Mouse (Mus musculus) limb, embryonic 13.5 days (tissue): ENCODE measurements around the gene Gse1. TPM values are rescaled to one million over a fixed set of nuclear protein-coding genes. Genes with fewer than 3 reads are reported as not detected.
"Not testable (repeated sequence)": the region's sequence is repeated elsewhere in the genome, so short reads cannot be mapped to it uniquely, and the experiment has no call there.

ENCODE experiments used
- ATAC-seq: fragments of 200-750 bp; cut with Nextera tagmentation; 2 replicates; pipeline ENCODE4 v1.8.0; 2017; ENCODE audit warnings: low read depth, moderate number of reproducible peaks, moderate TSS enrichment; ENCODE audit not compliant: low FRiP score
- H3K27ac ChIP-seq: fragments of 300-500 bp; sonication (generic); 2 replicates; pipeline ENCODE4 v1.5.1; 2015; ENCODE audit warnings: inconsistent platforms, mild to moderate bottlenecking, moderate library complexity
- H3K27me3 ChIP-seq: fragments of 300-500 bp; sonication (generic); 2 replicates; pipeline ENCODE4 v1.6.1; 2015; ENCODE audit warnings: mild to moderate bottlenecking, inconsistent platforms
- H3K36me3 ChIP-seq: fragments of 300-500 bp; sonication (generic); 2 replicates; pipeline ENCODE4 v1.6.1; 2015; ENCODE audit warnings: inconsistent platforms, mild to moderate bottlenecking, moderate library complexity
- H3K4me1 ChIP-seq: fragments of 300-500 bp; sonication (generic); 2 replicates; pipeline ENCODE4 v1.6.1; 2015; ENCODE audit warnings: inconsistent platforms
- H3K4me2 ChIP-seq: fragments of 300-500 bp; sonication (generic); replicated peaks from 2 replicates; pipeline ENCODE4 v1.6.1; 2015; ENCODE audit warnings: inconsistent platforms, mild to moderate bottlenecking, moderate library complexity
- H3K4me3 ChIP-seq: fragments of 300-500 bp; sonication (generic); 2 replicates; pipeline ENCODE4 v1.5.1; 2015; ENCODE audit warnings: moderate library complexity, mild to moderate bottlenecking, inconsistent platforms
- H3K9ac ChIP-seq: fragments of 300-500 bp; sonication (generic); 2 replicates; pipeline ENCODE4 v1.6.1; 2015; ENCODE audit warnings: mild to moderate bottlenecking, inconsistent platforms
- H3K9me3 ChIP-seq: fragments of 300-500 bp; sonication (generic); 2 replicates; pipeline ENCODE4 v1.6.1; 2016; ENCODE audit warnings: inconsistent platforms
- WGBS: fragments of 180-500 bp; shearing (Covaris S2); methylation state at CpG from one replicate; pipeline ENCODE4 v1.1.7; 2015; 5-methylcytosine and 5-hydroxymethylcytosine counted together
- polyA plus RNA-seq: library from polyadenylated mRNA; unstranded; fragments of >200 nt; fragmentation: Nextera tagmentation; extraction: Ambion mirVana; gene quantifications from 2 replicates; pipeline ENCODE4 v1.2.1, GENCODE M21; 2015

The Gse1 gene
- polyA plus RNA-seq, 1 experiment from 2014 or later = 6.9 TPM

GRCm38 (mm10) chr8:120324555-120324954 lies 96.3 kb downstream of the Gse1 start:
- Histone ChIP-seq H3K27ac (no peak overlapping the region), H3K27me3 (no peaks in the 10 kb centered on the region), H3K4me3 (no peak overlapping the region), H3K4me2 (no peak overlapping the region), H3K36me3 (no peaks in the 10 kb centered on the region), H3K9me3 (peaks cover 4% of the 10 kb centered on the region; the same call in 1 of the 2 replicates), H3K9ac (no peak overlapping the region), H3K4me1 (peaks cover 40% of the 10 kb centered on the region)
- ATAC-seq = no peak
- WGBS = 66% methylated on average over 3 of the region's 3 CpGs

- no peaks in the 10 kb centered on the region for H3K36me3 ChIP-seq
- WGBS = 70% methylated on average over 5 of the region's 5 CpGs
Measured at GRCm38 (mm10) chr8:120325172-120325767, 97.0 kb downstream of the Gse1 start.

GRCm38 (mm10) chr8:120327131-120327554 lies 98.9 kb downstream of the Gse1 start:
- Histone ChIP-seq H3K4me2 (no peak overlapping the region), H3K9me3 (no peaks in the 10 kb centered on the region), H3K27me3 (no peaks in the 10 kb centered on the region), H3K4me1 (peaks cover 49% of the 10 kb centered on the region), H3K4me3 (no peak overlapping the region), H3K27ac (no peak overlapping the region), H3K36me3 (no peaks in the 10 kb centered on the region), H3K9ac (no peak overlapping the region)
- no peak for ATAC-seq
- 66% methylated on average over 3 of the region's 3 CpGs for WGBS

More at GRCm38 (mm10) chr8:120325172-120325767, 97.0 kb downstream of the Gse1 start:
- peaks cover 36% of the 10 kb centered on the region for H3K4me1 ChIP-seq
- H3K9me3 ChIP-seq = peaks cover 4% of the 10 kb centered on the region; the same call in 1 of the 2 replicates
- H3K27me3 ChIP-seq = no peaks in the 10 kb centered on the region
- no peak for ATAC-seq
- no peak overlapping the region for H3K4me3 ChIP-seq
- no peak overlapping the region for H3K4me2 ChIP-seq
- H3K27ac ChIP-seq = no peak overlapping the region
- no peak overlapping the region for H3K9ac ChIP-seq

- ATAC-seq = no peak
- no peak overlapping the region for H3K4me2 ChIP-seq
- H3K4me3 ChIP-seq = no peak overlapping the region
- no peaks in the 10 kb centered on the region for H3K27me3 ChIP-seq
- H3K27ac ChIP-seq = no peak overlapping the region
- H3K9me3 ChIP-seq = no peaks in the 10 kb centered on the region
- H3K36me3 ChIP-seq = no peaks in the 10 kb centered on the region
- peaks cover 45% of the 10 kb centered on the region for H3K4me1 ChIP-seq
- WGBS = 92% methylated on average over 13 of the region's 13 CpGs
- no peak overlapping the region for H3K9ac ChIP-seq
Measured at GRCm38 (mm10) chr8:120328361-120329022, 100.2 kb downstream of the Gse1 start.

GRCm38 (mm10) chr8:120329030-120329748 lies 100.9 kb downstream of the Gse1 start:
- Histone ChIP-seq H3K36me3 (no peaks in the 10 kb centered on the region), H3K27ac (no peak overlapping the region), H3K4me3 (no peak overlapping the region), H3K9me3 (no peaks in the 10 kb centered on the region), H3K4me2 (no peak overlapping the region), H3K27me3 (no peaks in the 10 kb centered on the region), H3K4me1 (peaks cover 38% of the 10 kb centered on the region), H3K9ac (no peak overlapping the region)
- 92% methylated on average over 11 of the region's 11 CpGs for WGBS
- ATAC-seq = no peak

GRCm38 (mm10) chr8:120331027-120331426 lies 102.8 kb downstream of the Gse1 start:
- Histone ChIP-seq H3K4me2 (no peak overlapping the region), H3K9me3 (no peaks in the 10 kb centered on the region), H3K36me3 (no peaks in the 10 kb centered on the region), H3K27ac (peak overlapping the region; percentile 61; the same call in 1 of the 2 replicates), H3K4me3 (no peak overlapping the region), H3K4me1 (peaks cover 44% of the 10 kb centered on the region), H3K9ac (peak overlapping the region; percentile 25; the same call in 1 of the 2 replicates), H3K27me3 (no peaks in the 10 kb centered on the region)
- 50% methylated on average over 7 of the region's 7 CpGs for WGBS
- ATAC-seq = no peak

GRCm38 (mm10) chr8:120332379-120333229 lies 104.3 kb downstream of the Gse1 start:
- no peak overlapping the region for H3K9ac ChIP-seq
- no peak overlapping the region for H3K27ac ChIP-seq
- H3K4me1 ChIP-seq = peaks cover 56% of the 10 kb centered on the region
- WGBS = 68% methylated on average over 16 of the region's 16 CpGs
- H3K27me3 ChIP-seq = no peaks in the 10 kb centered on the region
- H3K36me3 ChIP-seq = no peaks in the 10 kb centered on the region
- no peaks in the 10 kb centered on the region for H3K9me3 ChIP-seq
- H3K4me2 ChIP-seq = no peak overlapping the region
- no peak for ATAC-seq
- no peak overlapping the region for H3K4me3 ChIP-seq

- H3K9me3 ChIP-seq = no peaks in the 10 kb centered on the region
- no peak overlapping the region for H3K4me2 ChIP-seq
- ATAC-seq = no peak
- H3K4me3 ChIP-seq = no peak overlapping the region
- H3K27me3 ChIP-seq = no peaks in the 10 kb centered on the region
- H3K9ac ChIP-seq = no peak overlapping the region
- H3K36me3 ChIP-seq = peaks cover 8% of the 10 kb centered on the region
- H3K4me1 ChIP-seq = peaks cover 56% of the 10 kb centered on the region
- 89% methylated on average over 4 of the region's 4 CpGs for WGBS
- no peak overlapping the region for H3K27ac ChIP-seq
Measured at GRCm38 (mm10) chr8:120333681-120334080, 105.4 kb downstream of the Gse1 start.

GRCm38 (mm10) chr8:120334261-120334660 lies 106.0 kb downstream of the Gse1 start:
- not testable (repeated sequence) for H3K4me3 ChIP-seq, H3K9ac ChIP-seq, H3K36me3 ChIP-seq, ATAC-seq, H3K27me3 ChIP-seq, H3K4me2 ChIP-seq, H3K9me3 ChIP-seq
- Histone ChIP-seq H3K4me1 (peaks cover 58% of the 10 kb centered on the region), H3K27ac (0 out of 2 replicates have a peak overlapping the region, but pooled peaks have one; percentile 69)
- WGBS = 68% methylated on average over 3 of the region's 3 CpGs

- peak overlapping the region; percentile 43; the same call in 1 of the 2 replicates for H3K9ac ChIP-seq
- ATAC-seq = no peak
- peaks cover 9% of the 10 kb centered on the region for H3K36me3 ChIP-seq
- no peak overlapping the region for H3K4me3 ChIP-seq
- no peaks in the 10 kb centered on the region for H3K27me3 ChIP-seq
- H3K4me1 ChIP-seq = peaks cover 64% of the 10 kb centered on the region
- peak overlapping the region; percentile 69; the same call in 1 of the 2 replicates for H3K27ac ChIP-seq
- H3K9me3 ChIP-seq = no peaks in the 10 kb centered on the region
- WGBS = 15% methylated on average over 5 of the region's 5 CpGs
- peak overlapping the region; percentile 50 for H3K4me2 ChIP-seq
Measured at GRCm38 (mm10) chr8:120334878-120335261, 106.6 kb downstream of the Gse1 start.

- Histone ChIP-seq H3K4me2 (peak overlapping the region; percentile 50), H3K4me3 (no peak overlapping the region), H3K9ac (0 out of 2 replicates have a peak overlapping the region, but pooled peaks have one; percentile 48), H3K36me3 (peaks cover 9% of the 10 kb centered on the region), H3K27me3 (no peaks in the 10 kb centered on the region), H3K27ac (peak overlapping the region; percentile 44; the same call in 1 of the 2 replicates), H3K4me1 (peaks cover 68% of the 10 kb centered on the region), H3K9me3 (no peaks in the 10 kb centered on the region)
- WGBS = 3% methylated on average over 17 of the region's 17 CpGs
- no peak for ATAC-seq
Measured at GRCm38 (mm10) chr8:120335262-120336086, 107.2 kb downstream of the Gse1 start.
